Mouse (Mus musculus) midbrain, embryonic 12.5 days (tissue): ENCODE measurements around the gene Rab3il1. TPM values are rescaled to one million over a fixed set of nuclear protein-coding genes. Genes with fewer than 3 reads are reported as not detected.

Source experiments
- ATAC-seq: fragments of 200-750 bp; cut with Nextera tagmentation; 2 replicates; pipeline ENCODE4 v1.8.0; 2017; ENCODE audit warnings: low read depth, moderate TSS enrichment, moderate library complexity; ENCODE audit not compliant: low FRiP score
- H3K27ac ChIP-seq: fragments of 300-500 bp; sonication (generic); replicated peaks from 2 replicates; pipeline ENCODE4 v1.5.1; 2016; ENCODE audit warnings: mild to moderate bottlenecking
- H3K27me3 ChIP-seq: fragments of 300-500 bp; sonication (generic); 2 replicates; pipeline ENCODE4 v1.6.1; 2016; ENCODE audit warnings: mild to moderate bottlenecking
- H3K36me3 ChIP-seq: fragments of 300-500 bp; sonication (generic); 2 replicates; pipeline ENCODE4 v1.6.1; 2016
- H3K4me1 ChIP-seq: fragments of 300-500 bp; sonication (generic); 2 replicates; pipeline ENCODE4 v1.6.1; 2016
- H3K4me2 ChIP-seq: fragments of 300-500 bp; sonication (generic); replicated peaks from 2 replicates; pipeline ENCODE4 v1.6.1; 2016; ENCODE audit warnings: mild to moderate bottlenecking, moderate library complexity
- H3K4me3 ChIP-seq: fragments of 300-500 bp; sonication (generic); 2 replicates; pipeline ENCODE4 v1.5.1; 2016; ENCODE audit warnings: mild to moderate bottlenecking
- H3K9ac ChIP-seq: fragments of 300-500 bp; sonication (generic); replicated peaks from 2 replicates; pipeline ENCODE4 v1.6.1; 2016; ENCODE audit warnings: mild to moderate bottlenecking, moderate library complexity
- H3K9me3 ChIP-seq: fragments of 300-500 bp; sonication (generic); 2 replicates; pipeline ENCODE4 v1.6.1; 2016; ENCODE audit warnings: mild to moderate bottlenecking
- WGBS: fragments of 180-500 bp; shearing (Covaris S2); methylation state at CpG from one replicate; pipeline ENCODE4 v1.1.7; 2016; 5-methylcytosine and 5-hydroxymethylcytosine counted together
- polyA plus RNA-seq: library from polyadenylated mRNA; unstranded; fragments of >200 nt; fragmentation: Nextera tagmentation; extraction: Ambion mirVana; gene quantifications from 2 replicates; pipeline ENCODE4 v1.2.1, GENCODE M21; 2016

The Rab3il1 gene
- polyA plus RNA-seq, 1 experiment from 2014 or later, result 34.2 TPM

DNA sequence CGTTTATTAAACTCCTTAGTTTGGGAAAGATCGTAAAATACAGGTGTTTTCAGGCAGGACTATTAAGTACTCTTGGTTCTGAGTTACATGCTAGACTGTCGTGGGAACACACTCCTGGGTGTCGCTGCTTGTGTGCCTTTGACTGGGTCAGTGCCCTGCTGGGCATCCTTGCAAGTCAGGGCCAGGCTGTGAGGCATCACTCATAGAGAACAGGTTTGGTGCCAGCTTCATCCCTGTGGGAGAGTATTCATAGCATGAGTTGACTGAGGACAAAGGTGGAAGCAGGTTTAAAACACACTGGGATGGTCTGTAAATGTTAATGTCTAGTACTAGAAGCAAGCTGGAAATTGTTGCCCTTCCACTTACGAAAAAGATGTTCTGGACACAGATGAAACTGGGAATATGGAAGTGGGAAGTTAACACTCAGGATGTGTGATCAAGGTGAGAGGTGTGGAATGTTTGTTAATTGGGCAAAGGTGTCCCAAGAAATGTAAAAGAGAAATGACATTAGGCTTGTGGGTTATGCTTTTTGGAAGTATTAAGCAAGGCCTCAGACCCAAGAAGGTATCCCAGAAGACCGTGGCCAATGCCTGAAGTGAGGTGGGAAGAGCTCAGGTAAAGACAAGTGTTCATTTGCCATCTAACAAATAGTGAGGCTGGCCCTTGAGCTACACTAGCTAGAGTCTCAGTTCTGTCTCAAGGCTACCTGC is 16.1 kb upstream of the Rab3il1 start:
- Histone ChIP-seq H3K27ac (no peak overlapping the region), H3K4me2 (no peak overlapping the region), H3K9ac (no peak overlapping the region), H3K4me1 (peaks cover 19% of the 10 kb centered on the region), H3K9me3 (no peaks in the 10 kb centered on the region), H3K36me3 (peaks cover 23% of the 10 kb centered on the region), H3K27me3 (no peaks in the 10 kb centered on the region), H3K4me3 (no peak overlapping the region)
- 96% methylated on average over 6 of the region's 6 CpGs for WGBS
- ATAC-seq, result no peak

DNA sequence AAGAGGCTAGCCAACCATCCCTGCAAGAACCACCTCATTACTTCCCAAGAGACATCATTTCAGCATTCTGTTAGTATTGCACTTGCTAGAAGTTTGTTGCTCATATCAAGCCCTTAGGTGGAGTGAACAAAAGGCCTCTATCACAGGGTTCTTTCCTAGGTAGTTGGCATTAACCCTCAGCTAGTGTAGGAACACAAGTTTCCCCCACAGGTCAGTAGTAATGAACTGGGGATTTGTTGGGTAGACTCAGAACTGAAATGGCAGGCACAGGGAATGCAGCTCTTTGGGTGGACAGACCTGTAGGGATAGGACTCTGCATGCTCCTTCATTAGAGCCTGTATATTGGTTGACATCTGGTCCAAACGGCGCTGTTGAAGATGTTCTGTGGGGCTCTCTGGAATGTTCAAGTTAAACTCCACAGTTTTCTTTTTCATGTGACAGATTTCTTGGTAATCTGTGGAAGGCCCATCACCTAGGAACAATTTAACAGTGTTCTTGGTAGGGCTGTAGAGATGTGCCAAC is 15.5 kb upstream of the Rab3il1 start:
- Histone ChIP-seq H3K9me3 (no peaks in the 10 kb centered on the region), H3K36me3 (peaks cover 23% of the 10 kb centered on the region), H3K27ac (no peak overlapping the region), H3K27me3 (no peaks in the 10 kb centered on the region), H3K4me3 (no peak overlapping the region), H3K9ac (no peak overlapping the region; the same call in 1 of the 2 replicates), H3K4me1 (peaks cover 19% of the 10 kb centered on the region), H3K4me2 (no peak overlapping the region)
- ATAC-seq, result no peak
- WGBS, result 94% methylated on average over 2 of the region's 2 CpGs

DNA sequence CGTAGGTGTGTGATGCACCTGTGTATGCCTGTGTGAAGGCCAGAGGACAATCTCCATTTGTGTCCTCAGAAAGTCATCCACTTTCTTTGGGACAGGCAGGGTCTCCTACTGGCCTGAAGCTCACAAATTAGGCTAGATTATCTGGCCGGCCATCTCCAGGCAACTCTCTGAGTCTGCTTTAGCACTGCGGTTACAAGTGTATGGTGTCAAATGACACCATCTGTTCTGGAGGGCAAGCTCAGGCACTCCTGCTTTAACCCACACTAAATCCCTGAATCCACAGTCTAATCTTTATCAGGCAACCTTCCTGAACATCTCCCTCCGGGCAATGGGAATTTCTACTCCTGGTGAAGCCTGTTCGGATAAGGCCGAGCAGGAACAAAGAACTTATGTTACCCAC is 14.3 kb upstream of the Rab3il1 start:
- peaks cover 23% of the 10 kb centered on the region for H3K36me3 ChIP-seq
- no peak for ATAC-seq
- H3K4me2 ChIP-seq, result no peak overlapping the region
- H3K4me3 ChIP-seq, result no peak overlapping the region
- no peak overlapping the region for H3K9ac ChIP-seq
- no peaks in the 10 kb centered on the region for H3K27me3 ChIP-seq
- 63% methylated on average over 6 of the region's 6 CpGs for WGBS
- peaks cover 12% of the 10 kb centered on the region for H3K4me1 ChIP-seq
- no peak overlapping the region for H3K27ac ChIP-seq
- no peaks in the 10 kb centered on the region for H3K9me3 ChIP-seq

DNA sequence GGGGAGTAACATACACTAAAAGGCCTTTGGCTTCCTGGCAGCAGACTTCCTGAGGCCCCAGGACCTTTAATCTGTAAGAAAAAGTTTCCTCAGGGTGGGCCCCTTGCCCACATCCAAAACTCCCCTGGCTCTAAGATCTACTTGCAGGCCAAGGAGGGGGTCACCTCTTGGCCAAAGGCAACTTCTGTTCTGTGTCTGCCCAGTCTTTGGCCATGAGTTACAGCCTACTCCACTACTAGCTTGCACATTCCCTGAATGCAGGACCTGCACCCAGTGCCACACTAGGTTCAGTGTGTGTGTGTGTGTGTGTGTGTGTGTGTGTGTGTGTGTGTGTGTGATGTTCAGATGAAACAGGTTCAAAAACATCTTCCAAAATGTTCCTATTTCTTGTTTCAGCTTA is 13.9 kb upstream of the Rab3il1 start:
- Histone ChIP-seq H3K4me3 (no peak overlapping the region), H3K9me3 (no peaks in the 10 kb centered on the region), H3K4me2 (no peak overlapping the region), H3K4me1 (peaks cover 13% of the 10 kb centered on the region), H3K27ac (no peak overlapping the region), H3K9ac (no peak overlapping the region), H3K27me3 (peaks cover 3% of the 10 kb centered on the region; the same call in 1 of the 2 replicates), H3K36me3 (peaks cover 23% of the 10 kb centered on the region)
- no peak for ATAC-seq

DNA sequence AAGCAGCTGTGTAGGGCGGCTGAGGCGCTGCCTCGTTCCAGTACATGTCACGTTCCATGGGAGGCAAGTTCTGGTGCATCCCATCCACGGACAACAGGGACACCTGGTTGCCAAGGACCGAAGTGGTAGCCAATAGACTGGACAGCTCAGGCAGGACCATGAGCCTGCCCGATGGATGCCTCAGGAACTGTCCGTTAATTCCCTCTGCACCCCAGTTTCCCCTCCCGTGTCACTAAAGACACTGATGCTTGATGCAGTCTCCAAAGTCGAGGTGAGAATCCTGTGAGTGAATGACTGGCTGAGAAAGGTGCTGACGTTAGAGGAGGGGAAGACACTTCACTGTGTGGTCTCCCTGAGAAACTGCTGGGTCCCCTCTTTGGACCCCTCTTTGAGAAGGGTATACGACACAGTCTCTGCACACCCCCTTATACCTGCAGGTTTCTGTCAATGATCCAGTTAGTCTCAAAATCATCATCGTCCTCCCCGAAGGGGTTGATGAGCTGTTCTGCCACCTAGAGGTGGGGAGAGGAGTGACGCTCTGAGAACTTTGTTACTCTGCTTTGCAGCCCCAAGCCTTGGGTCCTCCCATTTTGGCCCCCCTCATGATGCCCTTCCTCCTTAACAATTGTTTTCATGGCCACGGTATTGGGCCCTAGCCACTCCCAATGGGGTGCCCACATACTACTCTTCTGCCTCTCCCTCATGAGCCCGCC is 12.1 kb upstream of the Rab3il1 start:
- ATAC-seq, result no peak
- H3K4me1 ChIP-seq, result peaks cover 11% of the 10 kb centered on the region
- no peak overlapping the region for H3K4me2 ChIP-seq
- WGBS, result 74% methylated on average over 17 of the region's 17 CpGs
- no peak overlapping the region for H3K4me3 ChIP-seq
- no peak overlapping the region for H3K9ac ChIP-seq
- peaks cover 6% of the 10 kb centered on the region; the same call in 1 of the 2 replicates for H3K27me3 ChIP-seq
- no peak overlapping the region for H3K27ac ChIP-seq
- H3K9me3 ChIP-seq, result no peaks in the 10 kb centered on the region
- H3K36me3 ChIP-seq, result peaks cover 20% of the 10 kb centered on the region

DNA sequence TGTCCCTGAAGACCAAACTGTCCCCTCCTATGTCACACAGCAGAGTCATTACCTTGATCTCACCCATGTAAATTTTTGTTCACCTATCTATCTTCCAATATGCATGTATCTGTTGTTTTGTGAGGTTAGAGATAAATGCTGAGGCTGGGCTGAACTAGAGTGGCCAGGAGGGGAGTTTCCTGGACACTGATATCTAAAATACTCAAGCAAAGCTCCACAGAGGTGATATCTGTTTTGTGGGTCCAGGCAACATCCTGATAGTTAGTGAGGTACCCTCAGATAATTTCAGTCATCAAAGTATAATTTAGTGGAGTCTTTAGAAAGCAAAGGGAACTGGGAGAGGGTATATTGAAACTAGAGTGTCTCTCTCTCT is 11.6 kb upstream of the Rab3il1 start:
- Histone ChIP-seq H3K9me3 (no peaks in the 10 kb centered on the region), H3K27me3 (peaks cover 6% of the 10 kb centered on the region; the same call in 1 of the 2 replicates), H3K4me1 (peaks cover 10% of the 10 kb centered on the region; the same call in 1 of the 2 replicates), H3K9ac (no peak overlapping the region), H3K4me3 (no peak overlapping the region), H3K36me3 (peaks cover 14% of the 10 kb centered on the region), H3K4me2 (no peak overlapping the region), H3K27ac (no peak overlapping the region)
- ATAC-seq, result no peak

DNA sequence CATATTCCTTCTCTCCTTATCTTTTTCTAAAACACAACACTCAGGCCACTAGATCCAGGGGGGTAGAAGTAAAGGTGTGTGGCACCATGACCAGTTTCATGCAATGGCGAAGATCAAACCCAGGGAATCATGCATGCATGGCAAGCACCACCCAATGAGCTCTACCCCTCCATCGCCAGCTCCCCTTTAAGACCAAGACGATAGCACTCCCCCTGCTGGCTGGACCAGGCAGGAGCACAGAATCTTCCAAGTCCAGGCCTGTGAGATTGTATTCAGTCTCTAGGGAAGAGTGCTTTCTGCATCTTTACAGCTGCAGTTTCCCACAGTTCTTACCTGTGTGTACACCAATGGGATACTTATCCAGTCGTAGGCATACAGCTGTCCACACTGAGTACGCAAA is 10.2 kb upstream of the Rab3il1 start:
- WGBS, result 19% methylated on average over 5 of the region's 5 CpGs
- Histone ChIP-seq H3K4me3 (no peak overlapping the region), H3K4me2 (no peak overlapping the region), H3K27me3 (peaks cover 6% of the 10 kb centered on the region; the same call in 1 of the 2 replicates), H3K27ac (no peak overlapping the region), H3K36me3 (no peaks in the 10 kb centered on the region), H3K9me3 (no peaks in the 10 kb centered on the region), H3K9ac (no peak overlapping the region), H3K4me1 (peaks cover 10% of the 10 kb centered on the region; the same call in 1 of the 2 replicates)
- ATAC-seq, result peak; percentile 34

DNA sequence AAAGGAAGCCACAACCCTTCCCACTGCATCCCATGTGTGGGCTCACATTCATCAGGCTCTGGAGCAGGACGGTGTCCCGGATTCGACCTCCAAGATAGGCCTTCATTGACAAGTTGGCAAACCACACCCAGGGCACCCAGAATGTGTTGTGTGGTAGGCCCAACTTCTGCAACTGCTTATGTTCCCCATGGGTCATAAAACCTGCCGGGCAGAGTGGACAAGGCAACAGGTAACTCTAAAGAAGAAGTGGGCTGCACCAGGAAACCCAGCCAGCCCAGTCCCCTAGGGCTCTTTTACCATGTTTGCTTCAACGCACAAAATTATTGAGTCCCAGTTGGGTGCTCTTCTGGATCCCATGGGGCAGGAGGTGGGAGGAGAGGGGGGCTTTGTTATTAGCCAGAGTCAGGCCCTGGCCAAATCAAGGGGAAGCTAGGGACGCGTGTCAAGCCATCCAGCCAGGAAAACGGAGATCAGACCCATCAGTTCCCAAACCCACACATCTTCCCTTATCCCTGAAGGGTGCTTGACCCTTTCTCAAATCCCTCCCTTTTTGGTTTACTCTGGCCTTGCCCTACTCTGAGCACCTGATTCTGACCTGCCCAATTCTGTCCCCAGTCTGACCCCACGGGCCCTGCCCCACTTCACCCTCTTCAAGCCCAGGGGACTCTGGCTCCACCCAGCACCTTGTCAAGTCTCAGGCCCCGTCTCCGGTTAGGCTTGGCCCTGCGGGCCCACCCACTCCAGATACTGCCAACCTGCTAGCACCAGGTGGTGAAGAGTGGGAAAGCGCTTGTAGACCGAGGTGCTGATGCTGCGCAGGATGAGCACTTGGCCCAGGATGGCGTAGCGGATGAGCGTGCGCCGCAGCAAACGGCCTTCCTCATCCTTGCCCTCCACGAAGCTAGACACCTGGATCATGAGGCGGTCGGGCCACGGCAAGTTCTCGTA is 9.2 kb upstream of the Rab3il1 start:
- Histone ChIP-seq H3K27ac (0 out of 2 replicates have a peak overlapping the region, but pooled peaks have one; percentile 2), H3K9me3 (no peaks in the 10 kb centered on the region), H3K27me3 (peaks cover 6% of the 10 kb centered on the region; the same call in 1 of the 2 replicates), H3K36me3 (no peaks in the 10 kb centered on the region), H3K4me1 (peaks cover 10% of the 10 kb centered on the region; the same call in 1 of the 2 replicates), H3K9ac (peak overlapping the region; percentile 39), H3K4me2 (peak overlapping the region; percentile 54), H3K4me3 (peak overlapping the region; percentile 31)
- 46% methylated on average over 26 of the region's 26 CpGs for WGBS
- peak; percentile 34 for ATAC-seq

DNA sequence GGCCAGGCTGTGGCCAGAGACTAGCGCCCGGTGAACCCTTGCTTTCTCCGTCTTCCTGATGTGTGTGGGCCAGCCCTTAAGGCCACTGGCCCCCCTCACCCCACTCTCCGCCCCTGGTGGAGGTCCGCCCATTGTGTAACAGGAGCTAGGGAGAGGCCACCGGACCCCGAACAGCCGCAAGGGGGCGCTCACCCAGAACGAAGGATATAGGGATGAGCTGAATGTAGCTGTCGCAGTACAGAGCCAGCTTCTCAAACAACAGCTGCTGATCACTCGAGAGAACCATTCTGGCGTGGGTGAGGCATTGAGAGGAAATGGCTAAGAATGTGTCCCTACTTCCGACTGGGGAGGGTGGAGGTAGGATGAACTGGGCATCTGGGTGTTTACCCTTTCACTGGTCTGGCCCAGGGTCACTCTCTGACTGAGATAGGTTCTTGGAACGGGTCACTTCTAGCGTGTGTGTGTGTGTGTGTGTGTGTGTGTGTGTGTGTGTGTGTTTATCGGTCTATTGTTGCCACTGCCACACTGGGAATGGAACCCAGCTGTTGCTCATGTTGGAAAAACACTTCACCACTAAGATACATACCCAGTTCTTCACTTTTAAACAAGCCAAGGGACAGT is 8.3 kb upstream of the Rab3il1 start:
- Histone ChIP-seq H3K4me1 (peaks cover 10% of the 10 kb centered on the region; the same call in 1 of the 2 replicates), H3K27ac (0 out of 2 replicates have a peak overlapping the region, but pooled peaks have one; percentile 2), H3K9me3 (no peaks in the 10 kb centered on the region), H3K4me2 (peak overlapping the region; percentile 54), H3K36me3 (no peaks in the 10 kb centered on the region), H3K9ac (peak overlapping the region; percentile 39), H3K27me3 (peaks cover 6% of the 10 kb centered on the region; the same call in 1 of the 2 replicates), H3K4me3 (peak overlapping the region; percentile 31)
- 7% methylated on average over 16 of the region's 17 CpGs for WGBS
- peak; percentile 87 for ATAC-seq

DNA sequence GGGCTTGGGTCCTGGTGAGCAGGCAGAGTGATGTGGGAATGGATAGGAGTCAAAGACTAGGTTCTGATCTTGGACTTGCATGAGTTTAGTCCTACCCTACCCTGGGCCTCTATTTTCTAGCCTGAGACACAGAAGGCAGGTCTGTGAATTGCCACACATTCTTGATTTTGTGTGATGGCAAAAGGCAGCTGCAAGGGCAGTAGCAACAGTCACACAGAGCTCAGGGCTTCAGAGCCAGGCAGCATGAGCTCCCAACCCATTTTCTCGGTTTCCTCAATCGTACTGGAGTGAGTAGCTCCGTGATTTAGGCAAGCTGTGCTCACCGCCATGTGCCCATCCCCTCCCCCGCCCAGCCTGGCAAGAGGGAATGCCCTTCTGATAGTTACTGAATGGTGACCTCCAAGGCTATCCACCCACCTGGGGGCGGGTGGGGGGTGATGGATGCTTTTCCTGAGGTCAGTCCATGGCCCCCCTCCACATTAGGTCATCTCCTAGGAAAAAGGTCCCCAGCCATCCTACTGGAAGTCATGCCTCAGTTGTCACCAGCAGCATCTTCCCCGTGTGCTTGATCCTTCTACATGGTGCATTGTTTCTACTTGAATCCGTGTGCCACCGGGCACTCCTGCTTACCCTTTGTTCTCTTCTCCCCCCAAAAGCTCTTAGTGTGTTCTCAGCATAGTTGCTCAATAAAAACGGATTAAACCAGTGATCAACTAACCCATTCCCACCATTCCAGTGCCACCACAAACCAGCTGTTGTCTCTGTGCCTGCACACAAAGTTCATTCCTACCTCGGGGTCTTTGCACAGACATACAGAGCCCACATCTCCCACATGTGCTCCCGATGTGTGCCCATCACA is 4.0 kb upstream of the Rab3il1 start:
- no peak for ATAC-seq
- WGBS, result 77% methylated on average over 12 of the region's 12 CpGs
- Histone ChIP-seq H3K27me3 (peaks cover 4% of the 10 kb centered on the region; the same call in 1 of the 2 replicates), H3K27ac (no peak overlapping the region), H3K9me3 (no peaks in the 10 kb centered on the region), H3K4me1 (peaks cover 10% of the 10 kb centered on the region; the same call in 1 of the 2 replicates), H3K4me3 (no peak overlapping the region), H3K36me3 (no peaks in the 10 kb centered on the region), H3K9ac (no peak overlapping the region), H3K4me2 (no peak overlapping the region)
